Mouse (Mus musculus) neural tube, embryonic 10.5 days (tissue): ENCODE data around the gene Ube4b.
"Not testable (repeated sequence)": the region's sequence is repeated elsewhere in the genome, so short reads cannot be mapped to it uniquely, and the experiment has no call there.

Experiments
- DNase-seq: peaks from one replicate; pipeline ENCODE4 v3.0.0-alpha.2; 2017; ENCODE audit warnings: low spot score; ENCODE audit errors: extremely low spot score

Ube4b gene

DNA sequence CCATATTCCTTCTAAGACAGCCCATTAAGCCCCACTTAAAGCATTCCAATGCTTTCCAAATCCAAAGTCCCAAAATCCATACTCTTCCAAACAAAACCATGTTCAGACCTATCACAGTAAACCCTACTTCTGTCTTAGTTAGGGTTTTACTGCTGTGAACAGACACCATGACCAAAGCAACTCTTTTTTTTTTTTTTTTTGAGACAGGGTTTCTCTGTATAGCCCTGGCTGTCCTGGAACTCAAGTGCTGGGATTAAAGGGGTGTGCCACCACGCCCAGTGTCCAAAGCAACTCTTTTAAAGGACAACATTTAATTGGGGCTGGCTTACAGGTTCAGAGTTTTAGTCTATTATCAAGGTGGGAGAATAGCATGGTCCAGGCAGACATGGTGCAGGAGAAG lies 5.3 kb upstream of the Ube4b start:
- not testable (repeated sequence) for DNase-seq

DNA sequence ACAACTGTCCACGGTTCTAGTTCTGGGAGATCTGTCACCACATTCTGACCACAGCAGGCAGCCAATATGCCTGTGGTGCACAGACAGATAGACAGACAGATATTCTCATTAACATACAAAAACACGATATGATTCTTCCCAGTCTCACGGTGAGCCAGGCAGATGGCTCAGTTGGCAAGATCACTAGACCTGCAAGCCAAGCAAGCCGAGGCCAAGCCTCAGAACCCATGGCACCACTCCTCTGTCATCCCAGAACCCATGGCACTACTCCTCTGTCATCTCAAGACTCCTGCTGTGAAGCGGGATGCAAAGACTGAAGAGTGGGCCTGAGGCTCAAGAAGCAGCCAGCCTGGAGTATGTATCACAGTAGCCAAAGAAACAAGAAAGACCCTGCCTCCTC lies 3.0 kb upstream of the Ube4b start:
- no peak for DNase-seq

GRCm38 (mm10) chr4:149425801-149426292 lies 702 bp downstream of the Ube4b start:
- DNase-seq: no peak

DNA sequence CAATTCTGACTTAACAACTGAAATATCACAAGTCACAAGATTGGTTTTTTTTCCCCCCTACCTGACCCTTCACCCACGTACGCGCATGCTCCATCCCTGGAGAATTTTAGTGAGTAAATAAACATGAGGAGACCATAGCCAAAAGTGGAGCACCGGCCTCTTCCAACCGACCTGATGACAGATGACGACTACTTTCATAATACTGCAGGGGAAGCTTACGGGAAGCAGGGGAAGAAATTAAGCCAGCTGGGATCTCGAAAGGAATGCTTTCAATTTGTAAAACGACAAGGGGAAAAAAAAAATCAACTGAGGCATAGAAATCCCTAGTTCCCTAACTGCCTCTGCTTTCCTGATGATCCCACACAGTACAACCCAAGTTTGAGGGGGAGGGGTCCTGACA lies 1.8 kb downstream of the Ube4b start:
- DNase-seq: no peak

GRCm38 (mm10) chr4:149417854-149418365 lies 8.6 kb downstream of the Ube4b start:
- DNase-seq: no peak

GRCm38 (mm10) chr4:149416986-149417385 lies 9.6 kb downstream of the Ube4b start:
- DNase-seq: no peak

DNA sequence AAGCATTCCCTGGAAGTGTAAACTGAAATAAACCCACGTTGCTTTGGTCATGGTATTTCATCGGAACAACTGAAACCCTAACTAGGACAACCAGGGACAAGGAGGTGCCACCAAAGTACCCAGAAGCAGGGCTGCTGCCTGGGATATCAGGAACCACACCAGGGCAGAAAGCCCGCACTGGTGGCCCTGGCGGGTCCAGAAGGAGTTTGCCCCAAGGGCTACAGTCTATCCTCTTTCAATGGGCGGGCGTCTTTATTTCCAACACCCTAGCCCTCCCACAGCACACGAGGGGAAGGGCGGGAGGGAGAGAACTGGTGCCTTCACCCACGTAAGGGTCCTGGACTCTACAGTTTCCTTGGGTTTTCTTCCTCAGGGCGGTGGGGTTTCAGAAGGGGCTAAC lies 10.1 kb downstream of the Ube4b start:
- no peak for DNase-seq

DNA sequence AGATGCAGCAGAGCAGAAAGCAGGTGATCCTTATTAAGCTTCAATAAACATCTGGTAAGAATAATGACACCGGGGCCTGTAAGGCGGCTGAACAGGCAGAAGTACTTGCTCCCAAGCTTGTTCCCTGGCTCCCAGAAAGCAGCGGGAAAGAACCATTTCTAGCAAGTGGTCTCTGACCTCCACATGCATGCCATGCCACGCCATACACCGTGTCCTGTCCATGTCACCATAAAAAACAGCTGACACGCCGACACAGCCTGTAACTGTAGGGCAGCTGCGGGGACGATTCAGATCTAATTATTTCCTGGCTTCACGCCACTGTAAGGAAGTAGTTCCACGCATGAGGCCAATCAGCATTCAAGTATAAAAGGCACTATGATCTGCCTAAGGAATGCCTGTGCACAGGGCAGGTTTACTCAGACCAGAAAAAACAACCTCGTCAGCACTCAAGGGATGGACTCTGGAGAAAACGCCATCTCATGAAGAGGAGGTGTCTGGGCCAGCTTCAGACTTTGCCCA lies 10.8 kb downstream of the Ube4b start:
- no peak for DNase-seq

GRCm38 (mm10) chr4:149414259-149414658 lies 12.3 kb downstream of the Ube4b start:
- no peak for DNase-seq

GRCm38 (mm10) chr4:149409759-149410158 lies 16.8 kb downstream of the Ube4b start:
- no peak for DNase-seq

DNA sequence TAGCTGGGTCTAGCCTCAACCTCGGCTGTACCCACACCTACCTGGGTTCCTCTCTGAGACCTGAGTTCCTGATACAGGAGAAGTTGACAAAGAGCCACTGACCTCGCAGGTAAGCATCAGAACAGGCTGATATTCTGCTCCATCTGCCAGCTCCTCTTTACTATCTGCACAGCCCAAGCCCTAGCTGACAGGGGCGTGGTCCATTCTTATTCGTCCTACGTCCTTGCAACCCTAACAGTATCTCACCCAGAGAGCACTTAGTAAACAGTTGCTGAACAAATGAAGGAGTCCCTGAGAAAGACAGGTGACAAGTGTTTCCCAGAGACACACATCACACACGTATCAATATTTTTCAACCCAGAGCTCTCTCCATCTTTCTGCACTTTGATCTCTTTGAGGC lies 18.2 kb downstream of the Ube4b start:
- DNase-seq: no peak

DNA sequence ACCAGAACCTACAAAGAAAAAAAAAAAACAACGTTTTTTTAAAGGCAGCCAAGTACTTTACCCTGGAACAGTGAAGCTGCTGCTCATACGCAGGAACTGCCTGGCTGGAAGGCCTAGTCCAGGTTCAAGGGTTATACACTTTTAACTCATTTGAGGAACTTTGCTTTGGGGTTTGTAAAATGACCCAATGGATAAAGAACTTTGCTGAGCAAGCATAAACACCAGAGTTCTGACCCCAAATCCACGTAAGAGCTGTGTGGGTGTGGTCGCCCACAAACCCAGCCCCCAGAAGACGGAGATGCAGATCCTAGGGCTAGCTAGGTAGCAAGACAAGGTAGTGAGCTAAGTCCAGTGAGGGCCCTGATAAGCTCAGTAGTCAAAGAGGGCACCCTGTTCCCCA lies 19.1 kb downstream of the Ube4b start:
- DNase-seq: no peak

DNA sequence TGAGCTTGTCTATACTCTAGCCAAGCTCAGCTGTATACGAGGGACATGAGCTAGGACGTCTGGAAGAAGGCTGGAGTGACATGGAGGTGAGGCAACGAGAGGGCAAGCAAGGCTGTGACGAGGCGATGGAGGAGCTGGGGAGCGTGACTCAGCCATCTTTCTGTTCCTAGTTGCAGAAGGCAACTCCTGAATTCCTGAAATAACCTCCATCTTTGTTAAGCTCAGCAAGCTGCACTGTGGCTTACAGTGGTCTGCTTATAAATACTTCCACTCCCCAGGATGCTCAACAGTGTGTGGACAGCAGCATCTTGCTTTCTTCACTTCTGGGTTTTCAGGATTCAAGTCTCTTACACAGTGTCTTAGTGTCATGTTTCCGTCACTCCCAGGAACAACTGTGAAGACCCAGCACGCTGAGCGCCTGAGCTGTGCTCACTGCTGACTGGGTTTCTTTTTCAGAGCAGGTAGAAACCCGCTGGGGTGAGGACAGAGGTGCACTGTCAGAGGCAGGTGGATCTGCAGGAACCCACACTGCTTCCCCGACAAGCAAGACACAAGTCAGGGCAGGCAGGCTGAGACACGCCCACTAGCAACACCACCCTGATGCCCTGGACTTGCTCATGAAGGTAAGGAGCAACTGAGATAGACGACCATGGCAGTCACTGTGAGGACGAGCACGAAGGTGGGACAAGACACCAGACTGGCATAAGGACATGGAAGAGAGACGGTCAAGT lies 20.7 kb downstream of the Ube4b start:
- no peak for DNase-seq

DNA sequence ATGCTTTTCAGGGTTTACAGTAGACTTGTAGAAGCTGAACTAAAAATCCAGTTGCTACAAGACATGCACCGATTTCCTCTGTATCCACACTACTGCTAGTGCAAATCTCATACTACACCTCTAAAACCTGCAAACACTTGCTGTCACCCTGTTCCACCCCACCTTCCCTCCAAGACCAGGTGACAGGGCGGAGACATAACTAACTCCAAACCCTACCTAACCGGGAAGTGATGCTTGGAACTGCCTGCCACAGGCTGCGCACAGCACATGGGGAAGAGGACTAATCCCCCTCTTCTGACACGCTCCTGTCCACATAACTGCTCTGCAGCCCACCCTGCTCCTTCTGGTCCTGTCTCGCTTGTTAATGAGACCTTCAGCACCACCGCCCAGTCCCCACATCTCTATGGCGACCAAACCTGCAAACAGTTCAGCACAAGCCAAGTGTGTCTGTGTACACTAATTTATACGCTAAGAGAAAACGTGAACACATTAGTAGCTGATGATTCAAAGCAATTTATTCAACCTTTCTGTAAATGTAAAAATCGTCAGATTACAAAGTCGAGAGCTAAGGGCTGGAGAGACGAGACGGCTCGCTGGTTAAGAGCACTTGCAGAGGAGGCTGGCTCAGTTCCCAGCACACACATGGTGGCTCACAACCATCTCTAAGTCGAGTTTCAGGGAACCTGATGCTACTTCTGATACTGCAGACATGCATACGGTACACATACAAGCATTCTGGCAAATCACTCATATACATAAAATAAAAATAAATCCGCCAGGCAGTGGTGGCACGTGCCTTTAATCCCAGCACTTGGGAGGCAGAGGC lies 21.7 kb downstream of the Ube4b start:
- no peak for DNase-seq

DNA sequence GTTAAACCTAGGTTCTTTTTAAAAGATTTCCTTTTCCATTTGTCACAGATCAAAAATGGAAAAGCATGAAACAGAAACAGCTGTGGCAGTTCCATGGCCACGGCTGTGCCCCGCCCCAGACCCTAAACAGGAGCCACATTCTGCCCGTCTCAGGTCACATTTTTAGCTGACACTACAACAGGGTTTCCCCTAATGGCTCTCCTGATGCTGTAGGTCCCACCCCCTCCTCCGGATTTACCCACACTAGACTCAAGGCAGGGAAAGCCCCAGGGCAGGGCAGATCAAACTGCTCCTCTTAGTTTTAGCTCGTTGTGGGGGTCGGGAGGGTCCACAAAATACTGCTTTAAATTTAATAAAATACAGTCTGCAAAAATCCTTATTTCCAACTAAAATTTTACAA lies 23.5 kb downstream of the Ube4b start:
- no peak for DNase-seq

GRCm38 (mm10) chr4:149401591-149401982 lies 25.0 kb downstream of the Ube4b start:
- DNase-seq: no peak

- no peak for DNase-seq
These were observed 25.5 kb downstream of the Ube4b start for GRCm38 (mm10) chr4:149400878-149401590.

- DNase-seq: no peak
These were observed 27.1 kb downstream of the Ube4b start for GRCm38 (mm10) chr4:149399331-149399910.

- DNase-seq: no peak
These were observed 28.3 kb downstream of the Ube4b start for GRCm38 (mm10) chr4:149398181-149398735.

DNA sequence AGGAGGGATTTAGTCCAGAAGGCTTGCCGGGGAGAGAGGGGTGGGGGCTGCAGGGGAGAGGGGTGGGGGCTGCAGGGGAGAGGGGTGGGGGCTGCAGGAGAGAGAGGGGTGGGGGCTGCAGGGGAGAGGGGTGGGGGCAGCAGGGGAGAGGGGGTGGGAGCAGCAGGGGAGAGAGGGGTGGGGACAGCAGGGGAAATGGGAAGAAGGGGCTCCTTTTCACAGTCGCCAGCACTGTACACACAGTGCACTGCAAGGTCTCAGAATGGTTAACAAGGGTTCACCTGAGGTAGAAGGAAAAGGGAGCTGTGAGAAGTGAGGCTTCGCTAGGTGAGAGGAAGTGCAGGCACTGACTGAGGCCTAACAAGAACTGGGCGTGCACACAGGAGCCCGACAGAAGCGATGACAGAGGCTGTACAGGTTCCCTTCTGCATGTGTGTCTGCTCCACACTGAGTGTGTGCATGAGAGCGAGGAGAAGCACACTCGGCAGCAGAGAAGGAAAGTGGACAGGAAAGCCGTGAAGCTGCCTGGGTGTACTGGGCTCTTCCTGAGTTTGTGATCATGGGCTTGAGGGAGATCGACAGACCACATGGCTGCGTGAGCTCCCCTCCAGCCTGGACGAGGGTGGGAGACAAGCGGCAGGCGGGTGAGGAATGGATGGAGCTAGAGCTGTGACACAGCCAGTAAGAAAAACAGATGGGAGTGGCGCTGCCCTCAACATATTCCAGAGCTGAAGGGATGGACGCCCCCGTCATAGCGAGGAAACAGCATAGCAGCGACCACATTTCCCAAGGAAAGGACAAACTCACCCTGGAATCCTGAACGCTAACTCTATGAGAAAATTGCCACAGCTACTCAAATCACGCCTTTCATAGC lies 29.9 kb downstream of the Ube4b start:
- no peak for DNase-seq
